Mouse (Mus musculus) c-Kit-positive CD71-negative TER-119-negative erythroid progenitor cells, embryonic 14.5 days (primary cell): Measurements from ENCODE around the gene Kcnj6.
"Not testable (repeated sequence)": the region's sequence is repeated elsewhere in the genome, so short reads cannot be mapped to it uniquely, and the experiment has no call there.

ENCODE experiments used
- DNase-seq: peaks from one replicate; pipeline ENCODE4 v3.0.0-alpha.2; 2013; ENCODE audit warnings: low read depth

The Kcnj6 gene

DNA sequence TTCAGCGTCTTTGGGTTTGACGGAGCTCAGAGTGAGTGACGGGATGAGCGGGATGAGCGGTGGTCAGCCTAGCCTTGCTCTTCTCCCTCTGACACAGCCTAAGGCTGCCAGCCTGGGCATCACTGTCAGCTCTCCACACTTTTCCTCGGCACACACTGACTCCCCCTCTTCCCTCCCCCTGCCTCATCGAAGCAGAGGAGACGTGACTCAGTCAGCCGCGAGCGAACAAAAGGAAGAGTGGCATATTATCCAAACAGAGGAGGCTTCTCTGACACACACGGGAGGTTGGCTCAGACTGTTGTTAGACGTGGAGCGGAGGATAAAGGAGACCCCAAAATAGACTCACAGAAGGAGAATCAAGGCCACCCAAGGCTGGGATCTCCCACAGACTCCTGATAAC, 147.1 kb downstream of the Kcnj6 start:
- DNase-seq: no peak

DNA sequence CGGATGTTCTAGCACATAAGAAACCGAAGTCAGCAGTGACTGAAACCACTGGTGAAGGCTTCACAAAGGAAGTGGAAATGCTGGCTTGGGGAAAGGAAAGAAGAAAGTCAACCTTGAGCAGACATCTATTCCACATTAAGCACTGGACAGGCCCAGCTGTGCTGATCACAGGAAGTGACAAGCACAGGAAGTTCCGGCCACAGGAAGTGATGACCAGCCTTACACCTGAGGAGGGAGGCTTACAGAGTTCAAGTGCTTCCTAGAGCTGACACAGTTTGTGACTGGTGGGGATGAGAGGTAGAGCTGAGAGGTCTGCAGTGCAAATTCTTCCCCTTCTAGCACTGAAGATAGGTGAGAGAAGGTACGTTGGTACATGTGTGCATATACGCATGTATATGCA, 151.5 kb downstream of the Kcnj6 start:
- DNase-seq: no peak

- no peak for DNase-seq
These were observed 152.7 kb downstream of the Kcnj6 start for GRCm38 (mm10) chr16:94844769-94845168.

GRCm38 (mm10) chr16:94839398-94839797, 158.1 kb downstream of the Kcnj6 start:
- no peak for DNase-seq

DNA sequence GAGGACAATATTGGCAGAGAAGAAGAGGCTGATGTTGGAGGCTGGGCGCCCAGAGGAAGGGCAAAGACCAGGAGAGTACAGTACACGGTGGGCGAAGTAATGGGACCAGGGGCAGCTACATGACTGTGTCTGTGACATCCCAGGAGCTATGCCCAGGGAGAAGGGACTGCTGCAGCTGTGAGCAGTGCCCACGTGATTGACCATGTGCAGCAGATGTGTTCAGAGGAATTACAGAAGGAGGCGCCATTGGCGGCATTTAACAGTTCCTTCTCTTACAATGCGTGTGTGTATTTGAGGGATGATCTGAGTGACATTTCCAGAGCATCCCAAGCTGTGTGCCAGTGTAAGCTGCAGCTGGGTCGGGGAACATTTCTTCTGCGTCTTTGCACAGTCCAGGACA, 159.6 kb downstream of the Kcnj6 start:
- no peak for DNase-seq

- DNase-seq: no peak
These were observed 163.0 kb downstream of the Kcnj6 start for GRCm38 (mm10) chr16:94834502-94834901.

- DNase-seq: no peak
These were observed 169.3 kb downstream of the Kcnj6 start for GRCm38 (mm10) chr16:94828166-94828565.

- no peak for DNase-seq
These were observed 170.4 kb downstream of the Kcnj6 start for GRCm38 (mm10) chr16:94827092-94827585.

GRCm38 (mm10) chr16:94825274-94825673, 172.2 kb downstream of the Kcnj6 start:
- DNase-seq: no peak

GRCm38 (mm10) chr16:94822611-94823010, 174.9 kb downstream of the Kcnj6 start:
- DNase-seq: no peak

DNA sequence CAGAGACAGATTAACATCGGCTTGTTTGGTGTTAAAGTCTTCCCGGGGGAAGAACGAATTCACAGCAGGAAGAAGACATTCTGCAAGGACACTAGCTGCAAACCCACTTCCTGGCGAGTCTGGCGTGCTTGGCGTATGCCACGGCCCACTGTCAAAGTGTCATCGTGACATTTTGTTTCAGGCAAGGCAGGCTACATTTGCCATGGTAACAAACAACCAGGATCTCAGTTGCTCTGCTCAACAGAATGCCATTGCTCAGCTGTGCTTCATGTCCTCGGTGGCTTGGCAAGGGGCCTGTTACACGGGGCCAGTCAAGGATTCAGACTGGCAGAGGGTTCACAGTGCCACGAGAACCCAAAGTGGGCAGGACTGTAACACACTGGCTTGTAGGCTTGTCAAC, 175.9 kb downstream of the Kcnj6 start:
- no peak for DNase-seq

- peak; percentile 30 for DNase-seq
These were observed 181.1 kb downstream of the Kcnj6 start for GRCm38 (mm10) chr16:94816391-94816790.

GRCm38 (mm10) chr16:94815891-94816290, 181.6 kb downstream of the Kcnj6 start:
- no peak for DNase-seq

DNA sequence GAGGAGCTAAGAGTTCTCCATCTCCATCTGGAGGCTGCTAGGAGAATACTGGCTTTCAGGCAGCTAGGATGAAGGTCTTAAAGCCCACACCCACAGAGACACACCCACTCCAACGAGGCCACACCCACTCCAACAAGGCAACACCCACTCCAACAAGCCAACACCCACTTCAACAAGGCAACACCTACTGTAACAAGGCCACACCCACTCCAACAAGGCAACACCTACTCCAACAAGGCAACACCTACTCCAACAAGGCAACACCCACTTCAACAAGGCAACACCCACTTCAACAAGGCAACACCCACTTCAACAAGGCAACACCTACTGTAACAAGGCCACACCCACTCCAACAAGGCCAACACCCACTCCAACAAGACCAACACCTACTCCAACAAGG, 188.2 kb downstream of the Kcnj6 start:
- not testable (repeated sequence) for DNase-seq

GRCm38 (mm10) chr16:94798241-94798640, 199.3 kb downstream of the Kcnj6 start:
- DNase-seq: no peak

DNA sequence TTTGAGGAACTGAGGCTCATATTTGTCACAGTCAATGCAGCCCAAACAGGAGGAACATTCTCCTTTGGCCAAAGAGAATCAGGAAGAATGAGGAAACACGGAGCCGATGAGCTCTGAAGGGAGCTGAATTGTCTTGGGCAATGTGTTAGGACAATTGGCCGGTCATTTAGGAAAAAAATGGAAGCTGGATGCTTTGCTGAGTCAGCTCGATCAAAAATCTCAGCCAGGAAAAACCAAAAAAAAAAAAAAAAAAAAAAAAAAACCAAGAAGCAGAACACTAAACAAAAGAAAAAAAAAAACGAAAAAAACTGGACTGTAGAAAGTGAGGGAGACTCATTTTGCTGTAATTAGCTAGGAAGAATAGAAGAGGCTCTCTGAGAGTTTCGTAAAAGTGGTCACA, 200.1 kb downstream of the Kcnj6 start:
- no peak for DNase-seq

GRCm38 (mm10) chr16:94793041-94793440, 204.5 kb downstream of the Kcnj6 start:
- no peak for DNase-seq

GRCm38 (mm10) chr16:94789958-94790357, 207.5 kb downstream of the Kcnj6 start:
- no peak for DNase-seq

- no peak for DNase-seq
These were observed 208.8 kb downstream of the Kcnj6 start for GRCm38 (mm10) chr16:94788716-94789115.

- no peak for DNase-seq
These were observed 209.3 kb downstream of the Kcnj6 start for GRCm38 (mm10) chr16:94788165-94788564.

GRCm38 (mm10) chr16:94785873-94786272, 211.6 kb downstream of the Kcnj6 start:
- no peak for DNase-seq

- no peak for DNase-seq
These were observed 213.8 kb downstream of the Kcnj6 start for GRCm38 (mm10) chr16:94783696-94784095.

DNA sequence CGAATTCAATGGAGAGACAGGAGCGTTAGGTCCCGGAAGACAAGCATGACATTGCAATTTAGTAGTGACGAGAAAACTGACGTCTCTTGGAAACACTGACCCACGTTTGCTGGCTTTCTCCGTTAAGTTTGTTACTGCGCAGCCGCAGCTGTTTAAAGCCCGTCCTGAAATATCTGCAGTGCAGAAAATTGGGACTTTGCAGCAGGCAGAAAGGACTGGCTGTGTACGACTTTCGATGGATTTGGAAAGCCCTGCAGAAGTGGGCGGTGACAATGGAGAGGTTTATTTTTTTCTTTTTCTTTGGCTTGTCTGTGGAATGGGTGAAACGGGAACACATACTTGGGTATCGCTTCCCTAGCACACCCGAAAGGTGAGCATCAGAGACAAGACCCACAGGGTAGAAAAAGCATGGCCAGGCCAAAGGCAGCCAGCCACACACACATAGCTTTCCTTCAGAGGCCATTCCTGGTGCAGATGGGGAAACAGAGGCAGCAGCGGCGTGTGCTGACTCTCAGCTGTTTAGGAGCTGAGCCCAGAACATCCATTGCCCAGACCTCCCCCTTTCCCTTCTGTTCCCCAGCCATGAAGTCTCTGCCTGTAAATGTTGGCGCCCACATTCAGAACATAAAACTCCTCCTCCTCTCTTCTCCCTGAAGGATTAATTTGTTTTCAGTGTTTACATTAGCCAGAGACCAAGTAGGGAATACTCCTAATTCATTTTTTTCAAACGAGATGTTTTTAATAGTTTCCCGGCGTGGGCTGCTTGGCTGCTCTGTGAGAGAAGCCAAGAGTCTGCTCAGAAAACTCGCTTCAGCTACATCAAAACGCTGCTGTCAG, 215.2 kb downstream of the Kcnj6 start:
- no peak for DNase-seq

GRCm38 (mm10) chr16:94773928-94774327, 223.6 kb downstream of the Kcnj6 start:
- peak; percentile 29 for DNase-seq
